Mouse (Mus musculus) neural tube, embryonic 13.5 days (tissue): ENCODE data around the gene Neu3. TPM values are rescaled to one million over a fixed set of nuclear protein-coding genes. Genes with fewer than 3 reads are reported as not detected.

Experiments
- ATAC-seq: fragments of 200-750 bp; cut with Nextera tagmentation; 2 replicates; pipeline ENCODE4 v1.8.0; 2017; ENCODE audit warnings: low read depth, mild to moderate bottlenecking, moderate TSS enrichment, moderate library complexity
- H3K27ac ChIP-seq: fragments of 300-500 bp; sonication (generic); replicated peaks from 2 replicates; pipeline ENCODE4 v1.5.1; 2015; ENCODE audit warnings: moderate library complexity, mild to moderate bottlenecking, inconsistent platforms
- H3K27me3 ChIP-seq: fragments of 300-500 bp; sonication (generic); 2 replicates; pipeline ENCODE4 v1.6.1; 2015; ENCODE audit warnings: mild to moderate bottlenecking, inconsistent platforms
- H3K36me3 ChIP-seq: fragments of 300-500 bp; sonication (generic); 2 replicates; pipeline ENCODE4 v1.6.1; 2015; ENCODE audit warnings: mild to moderate bottlenecking, inconsistent platforms
- H3K4me1 ChIP-seq: fragments of 300-500 bp; sonication (generic); replicated peaks from 2 replicates; pipeline ENCODE4 v1.6.1; 2015; ENCODE audit warnings: inconsistent platforms
- H3K4me2 ChIP-seq: fragments of 300-500 bp; sonication (generic); 2 replicates; pipeline ENCODE4 v1.6.1; 2015; ENCODE audit warnings: inconsistent platforms, mild to moderate bottlenecking, moderate library complexity
- H3K4me3 ChIP-seq: fragments of 300-500 bp; sonication (generic); 2 replicates; pipeline ENCODE4 v1.5.1; 2015; ENCODE audit warnings: mild to moderate bottlenecking, inconsistent platforms
- H3K9ac ChIP-seq: fragments of 300-500 bp; sonication (generic); 2 replicates; pipeline ENCODE4 v1.6.1; 2015; ENCODE audit warnings: moderate library complexity, mild to moderate bottlenecking, inconsistent platforms
- H3K9me3 ChIP-seq: fragments of 300-500 bp; sonication (generic); 2 replicates; pipeline ENCODE4 v1.6.1; 2016; ENCODE audit warnings: inconsistent platforms
- WGBS: fragments of 180-500 bp; shearing (Covaris S2); methylation state at CpG from one replicate; pipeline ENCODE4 v1.1.7; 2015; 5-methylcytosine and 5-hydroxymethylcytosine counted together
- polyA plus RNA-seq: library from polyadenylated mRNA; unstranded; fragments of >200 nt; fragmentation: Nextera tagmentation; extraction: Ambion mirVana; gene quantifications from 2 replicates; pipeline ENCODE4 v1.2.1, GENCODE M21; 2015

Gene Neu3
- polyA plus RNA-seq, 1 experiment from 2014 or later, result 1.5 TPM

GRCm38 (mm10) chr7:99785553-99785952, 42.7 kb downstream of the Neu3 start:
- Histone ChIP-seq H3K4me2 (no peak overlapping the region), H3K36me3 (no peaks in the 10 kb centered on the region), H3K4me1 (peaks cover 17% of the 10 kb centered on the region), H3K9me3 (no peaks in the 10 kb centered on the region), H3K4me3 (no peak overlapping the region), H3K27me3 (no peaks in the 10 kb centered on the region), H3K9ac (no peak overlapping the region), H3K27ac (no peak overlapping the region)
- ATAC-seq, result no peak
- 83% methylated on average over 3 of the region's 3 CpGs for WGBS

GRCm38 (mm10) chr7:99783421-99783820, 44.8 kb downstream of the Neu3 start:
- H3K4me3 ChIP-seq, result no peak overlapping the region
- no peaks in the 10 kb centered on the region for H3K36me3 ChIP-seq
- no peaks in the 10 kb centered on the region for H3K27me3 ChIP-seq
- H3K9ac ChIP-seq, result no peak overlapping the region
- WGBS, result 77% methylated on average over 7 of the region's 7 CpGs
- ATAC-seq, result no peak
- peaks cover 10% of the 10 kb centered on the region for H3K4me1 ChIP-seq
- H3K9me3 ChIP-seq, result no peaks in the 10 kb centered on the region
- no peak overlapping the region for H3K4me2 ChIP-seq
- no peak overlapping the region for H3K27ac ChIP-seq

GRCm38 (mm10) chr7:99781916-99782315, 46.3 kb downstream of the Neu3 start:
- 76% methylated on average over 2 of the region's 2 CpGs for WGBS
- H3K4me3 ChIP-seq, result no peak overlapping the region

GRCm38 (mm10) chr7:99781385-99781784, 46.8 kb downstream of the Neu3 start:
- no peaks in the 10 kb centered on the region for H3K4me1 ChIP-seq
- H3K9me3 ChIP-seq, result no peaks in the 10 kb centered on the region
- H3K27ac ChIP-seq, result no peak overlapping the region
- no peak overlapping the region for H3K4me3 ChIP-seq
- 78% methylated on average over 5 of the region's 5 CpGs for WGBS
- no peak overlapping the region for H3K9ac ChIP-seq
- no peak overlapping the region for H3K4me2 ChIP-seq
- no peaks in the 10 kb centered on the region for H3K36me3 ChIP-seq
- ATAC-seq, result no peak
- H3K27me3 ChIP-seq, result no peaks in the 10 kb centered on the region

More at GRCm38 (mm10) chr7:99781916-99782315, 46.3 kb downstream of the Neu3 start:
- Histone ChIP-seq H3K9me3 (no peaks in the 10 kb centered on the region), H3K4me2 (no peak overlapping the region), H3K27me3 (no peaks in the 10 kb centered on the region), H3K9ac (no peak overlapping the region), H3K4me1 (no peaks in the 10 kb centered on the region), H3K27ac (no peak overlapping the region), H3K36me3 (no peaks in the 10 kb centered on the region)
- no peak for ATAC-seq

- no peak within 1 kb of the TSS for H3K27ac ChIP-seq
- H3K36me3 ChIP-seq, result no peaks in the 10 kb centered on the region
- no peak within 1 kb of the TSS for H3K4me3 ChIP-seq
- no peak within 1 kb of the TSS for H3K9ac ChIP-seq
- H3K4me2 ChIP-seq, result no peak within 1 kb of the TSS
- H3K9me3 ChIP-seq, result peaks cover 15% of the 10 kb centered on the region
- WGBS, result 95% methylated on average over 2 of the region's 2 CpGs
- H3K27me3 ChIP-seq, result no peaks in the 10 kb centered on the region
- H3K4me1 ChIP-seq, result no peaks in the 10 kb centered on the region
- ATAC-seq, result no peak
Measured at GRCm38 (mm10) chr7:99763207-99763606, 65.0 kb downstream of the Neu3 start, which contains the start of gene Olfr521. Gene Olfr521, plus strand, starts transcription at chr7:99763507.

Other genes starting within 250 kb of the Neu3 start
- gene Tpbgl, start 201.3 kb downstream of the Neu3 start, polyA plus RNA-seq, result 2.2 and 3.8 TPM in 2 replicates
- gene Slco2b1, start 117.1 kb downstream of the Neu3 start, polyA plus RNA-seq, result 5.0 and 5.2 TPM in 2 replicates
- gene Olfr520, start 98.1 kb downstream of the Neu3 start, polyA plus RNA-seq, result not detected in 2 replicates
- not detected in 2 replicates for gene Olfr521, start 64.9 kb downstream of the Neu3 start, polyA plus RNA-seq
- 0.28 and 0.69 TPM in 2 replicates for gene Xrra1, start 30.7 kb upstream of the Neu3 start, polyA plus RNA-seq
- 329 and 360 TPM in 2 replicates for gene Spcs2, start 35.0 kb upstream of the Neu3 start, polyA plus RNA-seq
- gene Rnf169, start 152.0 kb upstream of the Neu3 start, polyA plus RNA-seq, result 4.5 and 4.8 TPM in 2 replicates
- 0.25 TPM in 1 of 2 replicates, not detected in the other for gene Chrdl2, start 177.8 kb upstream of the Neu3 start, polyA plus RNA-seq